Comparison of ENCODE assay signal across 9 mouse cellular contexts in genomic region chr1:194038711-194039110, GRCm38 (mm10).
"Had no signal": no experiment of that assay in that cellular context is flagged by ENCODE, and none has a peak within 500 bp of the region (broad histone marks: within the 10 kb centered on the region; RNA-seq: fewer than 3 reads in every experiment).

No protein-coding gene starts in this region.

- H3K4me1 ChIP-seq: limb, embryonic 15.5 days had no signal

- ATAC-seq: hindbrain, postnatal 0 days had no signal

- H3K9me3 ChIP-seq: limb, embryonic 15.5 days; neural tube, embryonic 12.5 days had no signal

- DNase-seq: lung, adult 18-20 months; midbrain, embryonic 14.5 days; right cerebral cortex, postnatal 14 days; thymus, postnatal 36 days had no signal

- H3K9ac ChIP-seq: limb, embryonic 15.5 days; liver, embryonic 14.5 days; neural tube, embryonic 12.5 days had no signal

- H3K4me3 ChIP-seq: left cerebral cortex, adult 2 months; limb, embryonic 15.5 days; neural tube, embryonic 12.5 days had no signal

- H3K4me2 ChIP-seq: limb, embryonic 15.5 days; neural tube, embryonic 12.5 days had no signal

- H3K27me3 ChIP-seq: limb, embryonic 15.5 days; neural tube, embryonic 12.5 days had no signal

- H3K27ac ChIP-seq: hindbrain, postnatal 0 days; left cerebral cortex, adult 2 months; limb, embryonic 15.5 days; liver, embryonic 14.5 days; neural tube, embryonic 12.5 days had no signal

- H3K36me3 ChIP-seq: limb, embryonic 15.5 days; neural tube, embryonic 12.5 days had no signal
